Mouse (Mus musculus) intestine, embryonic 14.5 days (tissue): Measurements from ENCODE around the gene Gfod1. TPM values are rescaled to one million over a fixed set of nuclear protein-coding genes. Genes with fewer than 3 reads are reported as not detected.

Source experiments
- ATAC-seq: fragments of 200-750 bp; cut with Nextera tagmentation; replicated peaks from 2 replicates; pipeline ENCODE4 v1.8.0; 2017; ENCODE audit warnings: low read depth, moderate number of reproducible peaks, moderate TSS enrichment, moderate library complexity; ENCODE audit not compliant: low FRiP score, low TSS enrichment
- DNase-seq: peaks from one replicate; pipeline ENCODE4 v3.0.0-alpha.2; 2018; ENCODE audit warnings: low spot score
- H3K27ac ChIP-seq: fragments of 300-500 bp; sonication (generic); 2 replicates; pipeline ENCODE4 v1.5.1; 2014; ENCODE audit warnings: low read depth, mild to moderate bottlenecking, control low read depth
- H3K27me3 ChIP-seq: fragments of 300-500 bp; sonication (generic); replicated peaks from 2 replicates; pipeline ENCODE4 v1.6.1; 2014; ENCODE audit warnings: low read length, control low read depth; ENCODE audit not compliant: control insufficient read depth, insufficient read depth
- H3K36me3 ChIP-seq: fragments of 300-500 bp; sonication (generic); 2 replicates; pipeline ENCODE4 v1.6.1; 2014; ENCODE audit warnings: low read length, control low read depth; ENCODE audit not compliant: control insufficient read depth, insufficient read depth
- H3K4me1 ChIP-seq: fragments of 300-500 bp; sonication (generic); replicated peaks from 2 replicates; pipeline ENCODE4 v1.6.1; 2014; ENCODE audit warnings: low read length, control low read depth, mixed read lengths; ENCODE audit not compliant: control insufficient read depth, insufficient read depth
- H3K4me2 ChIP-seq: fragments of 300-500 bp; sonication (generic); 2 replicates; pipeline ENCODE4 v1.6.1; 2014; ENCODE audit warnings: low read length
- H3K4me3 ChIP-seq: fragments of 300-500 bp; sonication (generic); 2 replicates; pipeline ENCODE4 v1.5.1; 2014; ENCODE audit warnings: low read depth, low read length, control low read depth, mixed read lengths
- H3K9ac ChIP-seq: fragments of 300-500 bp; sonication (generic); 2 replicates; pipeline ENCODE4 v1.6.1; 2014; ENCODE audit warnings: mild to moderate bottlenecking, low read length
- H3K9me3 ChIP-seq: fragments of 300-500 bp; sonication (generic); 2 replicates; pipeline ENCODE4 v1.6.1; 2016; ENCODE audit warnings: low read length, control low read depth; ENCODE audit not compliant: control insufficient read depth
- WGBS: fragments of 180-500 bp; shearing (Covaris S2); extraction: QIAGEN DNeasy Blood & Tissue Kit; methylation state at CpG from one replicate; pipeline ENCODE4 v1.1.7; 2014; 5-methylcytosine and 5-hydroxymethylcytosine counted together
- polyA plus RNA-seq: library from polyadenylated mRNA; unstranded; fragments of >200 nt; fragmentation: Nextera tagmentation; extraction: Ambion mirVana; gene quantifications from 2 replicates; pipeline ENCODE4 v1.2.1, GENCODE M21; 2014

Gfod1 gene
- polyA plus RNA-seq, 1 experiment from 2014 or later = 0.18 TPM

DNA sequence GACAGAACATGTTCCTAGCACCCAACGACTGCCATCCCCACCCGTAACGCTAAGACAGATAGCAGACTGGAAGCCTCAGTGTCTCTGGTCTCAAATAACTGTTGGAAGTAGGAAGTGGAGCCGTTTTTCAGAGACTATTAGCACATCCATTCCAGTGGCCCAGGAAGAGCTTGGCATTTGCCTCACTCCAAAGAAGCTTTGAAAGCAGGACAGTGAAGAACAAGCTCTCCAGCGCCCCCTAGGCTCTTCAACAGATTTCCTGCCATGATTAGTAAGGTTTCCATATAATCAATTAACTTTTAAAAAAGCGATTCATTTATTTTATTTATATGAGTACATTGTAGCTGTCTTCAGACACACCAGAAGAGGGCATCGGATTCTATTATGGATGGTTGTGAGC lies 28.6 kb upstream of the Gfod1 start:
- H3K9me3 ChIP-seq = no peaks in the 10 kb centered on the region
- H3K4me2 ChIP-seq = no peak overlapping the region
- H3K27ac ChIP-seq = no peak overlapping the region
- no peaks in the 10 kb centered on the region for H3K27me3 ChIP-seq
- peaks cover 4% of the 10 kb centered on the region; the same call in 1 of the 2 replicates for H3K4me1 ChIP-seq
- ATAC-seq = no peak
- DNase-seq = no peak
- whole genome bisulfite sequencing = 34% methylated on average over 7 of the region's 7 CpGs
- no peaks in the 10 kb centered on the region for H3K36me3 ChIP-seq
- H3K9ac ChIP-seq = no peak overlapping the region
- H3K4me3 ChIP-seq = no peak overlapping the region

DNA sequence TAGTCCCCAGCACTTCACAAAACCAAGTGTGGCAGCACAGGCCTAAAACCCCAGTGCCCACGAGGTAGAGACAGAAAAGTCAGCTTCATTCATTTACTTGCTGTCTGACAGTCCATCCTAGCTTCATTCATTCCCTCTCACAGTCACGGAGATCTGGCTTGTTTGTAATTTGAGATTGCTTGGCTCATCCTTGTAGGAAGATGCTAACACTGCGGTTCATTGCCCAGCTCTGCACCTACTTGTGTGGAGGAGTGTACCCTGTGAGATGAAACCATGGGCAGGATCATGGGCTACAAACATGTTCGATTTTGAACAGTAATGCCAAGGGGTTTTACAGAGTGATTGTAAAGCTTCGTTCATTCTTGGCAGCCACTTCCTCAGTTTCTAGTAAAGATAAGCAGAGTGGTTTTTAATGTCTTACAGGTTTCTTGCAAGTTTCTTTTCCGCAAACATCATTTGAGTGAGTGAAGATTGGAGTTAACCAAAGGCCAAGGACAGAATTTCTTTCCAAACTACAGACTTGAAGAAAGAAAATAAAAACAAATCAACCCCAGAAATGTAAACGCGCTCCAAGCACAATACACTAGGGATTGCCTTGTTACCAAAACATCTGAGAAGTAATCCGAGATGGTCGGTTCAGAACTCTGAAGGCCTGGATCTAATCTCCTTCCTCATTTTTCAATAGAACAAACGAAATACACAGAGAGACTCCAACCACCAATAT lies 27.9 kb upstream of the Gfod1 start:
- H3K4me1 ChIP-seq = peaks cover 4% of the 10 kb centered on the region; the same call in 1 of the 2 replicates
- H3K27ac ChIP-seq = no peak overlapping the region
- H3K36me3 ChIP-seq = no peaks in the 10 kb centered on the region
- H3K9ac ChIP-seq = no peak overlapping the region
- ATAC-seq = no peak
- no peak overlapping the region for H3K4me3 ChIP-seq
- 52% methylated on average over 11 of the region's 11 CpGs for WGBS
- no peak overlapping the region for H3K4me2 ChIP-seq
- no peaks in the 10 kb centered on the region for H3K9me3 ChIP-seq
- no peaks in the 10 kb centered on the region for H3K27me3 ChIP-seq
- DNase-seq = no peak

DNA sequence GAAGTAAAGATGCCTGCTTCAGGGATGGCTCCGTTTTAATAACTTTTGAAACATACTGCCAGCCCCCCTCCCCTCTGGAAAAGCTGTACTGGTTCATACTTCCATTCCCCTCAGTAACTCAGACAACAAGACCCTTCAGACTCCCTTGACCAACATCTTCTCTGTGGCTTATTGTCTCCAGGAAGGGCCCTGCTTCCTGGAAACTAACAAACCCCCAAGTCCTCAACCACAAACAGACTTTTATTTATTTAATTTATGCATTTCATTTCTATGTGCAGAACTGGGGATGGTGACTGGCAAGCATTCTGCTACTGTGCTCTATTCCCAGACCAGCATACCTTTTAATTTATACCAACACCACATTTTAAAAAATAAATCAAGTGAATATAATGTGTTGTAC lies 21.5 kb upstream of the Gfod1 start:
- H3K27me3 ChIP-seq = no peaks in the 10 kb centered on the region
- H3K9ac ChIP-seq = no peak overlapping the region
- H3K9me3 ChIP-seq = no peaks in the 10 kb centered on the region
- DNase-seq (no peak), ATAC-seq (no peak)
- no peak overlapping the region for H3K4me3 ChIP-seq
- H3K27ac ChIP-seq = no peak overlapping the region
- no peaks in the 10 kb centered on the region for H3K36me3 ChIP-seq
- H3K4me1 ChIP-seq = no peaks in the 10 kb centered on the region
- WGBS = 75% methylated on average over 1 of the region's 1 CpGs
- H3K4me2 ChIP-seq = no peak overlapping the region

DNA sequence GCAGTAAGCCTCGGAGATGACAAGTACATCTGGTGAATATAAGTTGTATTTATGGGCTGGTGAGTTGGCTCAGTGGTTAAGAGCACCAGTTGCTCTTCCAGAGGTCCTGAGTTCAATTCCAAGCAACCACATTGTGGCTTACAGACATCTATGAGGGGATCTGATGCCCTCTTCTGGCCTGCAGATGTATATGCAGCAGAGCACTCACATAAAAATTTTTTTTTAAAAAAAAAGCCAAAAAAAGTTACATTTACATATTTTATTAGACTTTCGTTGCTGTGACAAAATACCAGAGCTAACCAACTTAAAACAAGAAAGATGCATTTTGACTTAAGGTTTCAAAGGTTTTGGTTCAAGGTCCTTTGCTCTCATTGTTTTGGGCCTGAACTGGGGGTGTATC lies 17.5 kb upstream of the Gfod1 start:
- DNase-seq = no peak
- WGBS = 73% methylated on average over 2 of the region's 2 CpGs
- no peaks in the 10 kb centered on the region for H3K36me3 ChIP-seq
- H3K9ac ChIP-seq = no peak overlapping the region
- H3K9me3 ChIP-seq = no peaks in the 10 kb centered on the region
- no peaks in the 10 kb centered on the region for H3K27me3 ChIP-seq
- no peaks in the 10 kb centered on the region for H3K4me1 ChIP-seq
- ATAC-seq = no peak
- H3K27ac ChIP-seq = no peak overlapping the region
- no peak overlapping the region for H3K4me3 ChIP-seq
- no peak overlapping the region for H3K4me2 ChIP-seq

DNA sequence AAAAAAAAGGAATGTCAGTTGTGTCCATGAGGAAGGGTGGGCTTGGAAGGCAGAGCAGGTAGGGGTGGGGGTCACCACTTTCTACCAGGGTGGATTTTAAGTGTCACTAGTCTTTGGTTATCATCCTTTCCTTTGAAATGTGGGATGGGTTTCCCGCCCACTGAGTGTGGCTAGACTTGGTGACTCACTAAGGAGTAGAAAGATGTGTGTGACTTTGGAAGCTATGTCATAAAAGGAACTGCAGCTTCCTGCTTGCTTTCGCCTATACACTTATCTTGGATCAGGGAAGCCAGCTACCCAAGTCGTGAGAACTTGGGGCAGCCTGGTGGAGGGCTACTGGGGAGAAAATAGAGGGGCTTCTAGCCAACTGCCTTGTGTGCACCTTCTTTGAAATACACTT lies 15.4 kb upstream of the Gfod1 start:
- DNase-seq (no peak), ATAC-seq (no peak)
- Histone ChIP-seq H3K36me3 (no peaks in the 10 kb centered on the region), H3K9me3 (no peaks in the 10 kb centered on the region), H3K4me1 (no peaks in the 10 kb centered on the region), H3K4me3 (no peak overlapping the region), H3K4me2 (no peak overlapping the region), H3K9ac (no peak overlapping the region), H3K27ac (no peak overlapping the region), H3K27me3 (no peaks in the 10 kb centered on the region)
- WGBS = 76% methylated on average over 3 of the region's 3 CpGs

DNA sequence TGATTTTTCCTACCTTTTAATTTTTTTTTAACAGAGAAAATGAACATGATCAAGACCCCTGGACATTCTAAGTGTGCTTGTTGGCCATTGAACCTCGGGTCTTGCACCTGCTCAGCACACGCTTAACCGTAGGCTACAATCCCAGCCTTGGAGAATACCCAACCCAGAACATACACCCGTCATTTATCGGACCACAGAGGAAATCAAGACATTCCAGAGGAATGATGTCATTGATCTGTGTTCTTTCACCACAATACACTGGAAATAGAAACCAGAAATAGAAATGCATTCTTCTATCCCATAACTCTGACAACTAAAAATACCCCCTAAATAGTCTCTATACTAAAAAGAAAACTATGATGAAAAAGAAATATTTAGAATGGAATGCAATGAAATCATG lies 13.4 kb upstream of the Gfod1 start:
- WGBS = 49% methylated on average over 5 of the region's 5 CpGs
- Histone ChIP-seq H3K27me3 (no peaks in the 10 kb centered on the region), H3K9ac (no peak overlapping the region), H3K4me1 (no peaks in the 10 kb centered on the region), H3K36me3 (no peaks in the 10 kb centered on the region), H3K4me2 (no peak overlapping the region), H3K4me3 (no peak overlapping the region), H3K27ac (no peak overlapping the region), H3K9me3 (no peaks in the 10 kb centered on the region)
- no peak for DNase-seq
- ATAC-seq = no peak

DNA sequence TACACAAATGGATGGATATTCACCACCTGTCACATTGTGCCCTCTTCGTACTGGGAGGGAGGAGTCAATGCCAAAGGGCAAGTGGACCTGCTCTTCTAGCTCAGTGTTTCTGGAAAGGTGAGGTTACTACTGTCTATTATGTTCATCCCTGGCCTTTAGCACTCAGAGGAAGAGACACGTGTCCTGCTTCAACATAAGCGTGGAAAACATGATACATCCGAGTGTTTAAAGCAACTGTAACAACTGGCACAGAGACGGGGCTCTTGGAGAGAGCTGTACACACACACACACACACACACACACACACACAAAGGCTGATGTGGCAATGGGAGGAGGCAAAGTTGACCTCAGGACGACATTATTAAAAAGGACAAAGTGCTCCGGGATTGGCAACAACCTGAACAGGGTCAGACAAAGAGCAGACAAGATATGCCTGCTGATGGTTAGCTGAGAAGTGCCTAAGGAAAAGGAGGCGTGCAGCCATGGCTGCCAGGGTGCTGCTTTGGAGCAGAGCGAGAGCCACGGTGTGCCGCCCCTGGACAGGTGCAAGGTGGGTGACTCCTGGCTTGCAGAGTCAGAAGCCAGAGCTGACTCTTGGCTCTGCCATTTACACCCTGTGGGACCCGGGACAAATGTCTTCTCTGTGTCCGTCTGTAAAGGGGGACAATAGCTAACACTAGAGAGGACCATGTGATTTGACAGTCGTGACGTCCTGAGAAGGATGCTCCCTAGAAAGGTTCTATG lies 1.4 kb upstream of the Gfod1 start:
- Histone ChIP-seq H3K4me2 (no peak overlapping the region), H3K9ac (no peak overlapping the region), H3K4me1 (peaks cover 12% of the 10 kb centered on the region), H3K36me3 (no peaks in the 10 kb centered on the region), H3K4me3 (no peak overlapping the region), H3K27ac (no peak overlapping the region), H3K9me3 (0 out of 2 replicates have a peak, but pooled peaks cover 5% of the 10 kb centered on the region), H3K27me3 (peaks cover 25% of the 10 kb centered on the region)
- no peak for DNase-seq
- WGBS = 81% methylated on average over 15 of the region's 15 CpGs
- ATAC-seq = no peak

DNA sequence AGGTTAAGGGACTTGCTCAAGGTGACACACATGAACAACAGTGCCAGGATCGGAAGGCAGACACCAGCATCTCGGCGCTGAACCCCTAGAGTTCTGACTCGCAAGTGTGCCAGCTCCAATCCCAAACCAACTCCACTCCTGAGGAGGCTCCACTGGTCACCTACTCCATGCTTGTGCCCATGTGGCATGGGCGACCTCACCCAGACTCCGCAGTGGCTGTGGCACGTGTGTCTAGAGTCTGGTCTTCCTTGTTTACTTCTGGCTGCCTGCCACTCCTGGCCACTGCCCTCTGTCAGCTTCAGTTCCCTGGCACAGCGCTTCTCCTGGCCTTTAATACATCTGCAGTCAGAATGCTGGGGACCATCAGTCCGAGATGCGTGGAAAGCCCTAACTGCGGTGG lies 728 bp upstream of the Gfod1 start:
- DNase-seq (no peak), ATAC-seq (peak; percentile 3; the same call in 1 of the 2 replicates)
- Histone ChIP-seq H3K9ac (no peak overlapping the region), H3K27me3 (peaks cover 31% of the 10 kb centered on the region), H3K4me1 (peaks cover 12% of the 10 kb centered on the region), H3K4me3 (peak overlapping the region; percentile 63), H3K9me3 (0 out of 2 replicates have a peak, but pooled peaks cover 5% of the 10 kb centered on the region), H3K36me3 (no peaks in the 10 kb centered on the region), H3K4me2 (peak overlapping the region; percentile 100), H3K27ac (0 out of 2 replicates have a peak overlapping the region, but pooled peaks have one; percentile 9)
- WGBS = 29% methylated on average over 11 of the region's 11 CpGs
